Mouse (Mus musculus): ENCODE measurements around the gene Ankrd54.
"Not testable (repeated sequence)": the region's sequence is repeated elsewhere in the genome, so short reads cannot be mapped to it uniquely, and the experiment has no call there.

Gene Ankrd54

GRCm38 (mm10) chr15:79042721-79043491 lies 19.8 kb downstream of the Ankrd54 start:
- DNase-seq (ENCODE audit: low read depth, low spot score), result no peak

DNA sequence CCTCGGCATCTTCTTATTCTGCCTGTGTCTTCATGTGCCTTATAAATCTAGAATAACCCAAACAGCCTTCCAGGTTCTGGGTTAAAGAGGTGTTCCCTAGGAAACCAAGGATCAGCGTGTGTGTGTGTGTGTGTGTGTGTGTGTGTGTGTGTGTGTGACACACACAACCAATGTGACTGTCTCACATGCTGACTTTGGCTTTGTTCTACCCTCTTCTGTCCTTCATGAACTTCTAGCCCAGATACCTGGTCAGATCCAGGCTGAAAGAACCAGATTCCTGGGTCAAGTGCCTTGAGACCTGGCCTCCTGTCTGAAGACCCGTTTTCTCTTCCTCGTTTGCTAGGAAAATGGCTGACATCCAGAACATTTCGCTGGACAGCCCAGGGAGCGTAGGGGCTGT lies 21.1 kb downstream of the Ankrd54 start, which contains the start of gene Galr3:
Gene Galr3 (plus strand): TSS at position 301 of the 400 bp plus-strand sequence.
- no peak for DNase-seq (ENCODE audit: low read depth, low spot score)

GRCm38 (mm10) chr15:79040501-79041416 lies 21.9 kb downstream of the Ankrd54 start:
- DNase-seq (ENCODE audit: low read depth, low spot score), result no peak

GRCm38 (mm10) chr15:79038853-79039252 lies 23.8 kb downstream of the Ankrd54 start:
- peak; percentile 73 for DNase-seq (ENCODE audit: low read depth, low spot score)

DNA sequence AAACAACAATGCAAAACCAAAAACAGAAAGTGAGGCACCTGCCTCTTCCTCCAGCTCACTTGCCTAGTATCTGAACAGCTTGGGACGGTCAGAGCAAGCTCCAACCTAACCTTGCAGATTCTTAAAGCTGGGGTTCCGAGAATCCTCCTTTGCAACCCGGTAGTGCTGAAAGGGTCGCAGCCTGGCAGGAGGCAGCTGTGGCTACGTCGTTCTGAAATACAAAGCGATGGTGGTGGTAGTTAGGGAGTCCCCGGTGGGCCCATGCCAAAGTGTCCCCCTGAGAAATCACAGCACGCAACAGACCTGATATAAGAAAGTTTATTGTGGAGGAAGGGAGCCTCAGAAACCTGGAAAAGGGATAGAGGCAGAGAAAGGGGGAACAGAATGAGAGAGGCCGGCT lies 24.4 kb downstream of the Ankrd54 start:
- no peak for DNase-seq (ENCODE audit: low read depth, low spot score)

DNA sequence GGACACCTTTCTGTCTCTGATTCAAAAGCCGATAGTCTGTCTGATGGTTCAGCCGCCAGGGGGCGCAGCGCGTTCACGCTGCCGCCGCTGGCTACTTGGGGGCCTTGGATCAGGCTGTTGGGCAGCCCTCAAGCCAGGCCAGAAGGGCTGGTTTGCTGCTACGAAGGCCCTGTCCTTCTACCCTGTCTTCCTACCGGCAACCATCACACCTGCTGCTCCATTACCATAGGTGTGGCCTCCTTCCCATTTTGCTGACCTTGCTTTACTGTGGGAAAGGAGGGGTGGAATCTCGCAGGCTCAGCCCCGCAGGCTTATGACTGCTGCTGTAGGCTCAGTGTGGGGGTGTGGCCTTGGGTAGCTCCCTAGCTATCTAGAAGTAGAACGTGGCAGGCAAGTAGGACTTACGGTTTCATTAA lies 24.8 kb downstream of the Ankrd54 start:
- peak; percentile 60 for DNase-seq (ENCODE audit: low read depth, low spot score)

- not testable (repeated sequence) for DNase-seq (ENCODE audit: low read depth, low spot score)
Observed at GRCm38 (mm10) chr15:79031908-79032307, 30.8 kb downstream of the Ankrd54 start.

- DNase-seq (ENCODE audit: low read depth, low spot score), result peak; percentile 71
Observed at GRCm38 (mm10) chr15:79030551-79031435, 31.9 kb downstream of the Ankrd54 start.

DNA sequence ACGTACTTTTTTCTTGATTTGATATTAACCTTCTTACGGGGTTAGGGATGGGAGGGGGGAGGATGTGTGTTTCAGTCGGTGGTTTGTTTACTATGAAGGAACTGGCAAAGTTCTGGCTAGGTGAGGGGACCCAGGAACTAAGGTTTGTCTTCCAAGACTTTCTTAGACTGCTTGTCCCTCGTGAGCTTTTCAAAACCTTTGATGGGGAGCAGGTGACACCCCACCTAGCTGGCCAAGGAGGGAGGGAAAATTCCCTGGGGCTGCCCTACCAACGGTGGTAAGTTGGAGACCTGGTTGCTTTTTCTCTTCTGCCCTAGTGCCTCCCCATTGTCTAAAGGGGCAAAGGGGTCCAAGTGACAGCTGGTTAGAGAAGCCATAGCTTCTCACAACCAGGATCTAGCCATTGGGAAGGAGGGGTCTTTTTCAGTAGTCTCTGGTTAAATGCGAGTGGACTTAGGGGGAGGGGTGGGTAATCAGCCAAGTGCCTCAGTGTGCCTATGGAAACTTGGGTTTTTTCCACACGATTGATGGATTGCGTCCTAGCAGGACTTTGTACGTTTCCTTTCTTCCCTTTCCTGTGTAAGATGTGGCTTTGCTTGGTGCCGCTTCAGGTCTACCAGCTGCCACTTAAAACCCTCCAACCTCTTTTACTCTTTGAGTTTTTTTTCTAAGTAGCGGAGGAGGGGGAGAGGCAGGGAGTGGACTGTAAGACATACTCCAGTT lies 33.0 kb downstream of the Ankrd54 start:
- DNase-seq (ENCODE audit: low read depth, low spot score), result no peak

- DNase-seq (ENCODE audit: low read depth, low spot score), result no peak
Observed at GRCm38 (mm10) chr15:79028823-79029484, 33.7 kb downstream of the Ankrd54 start.

GRCm38 (mm10) chr15:79028237-79028738 lies 34.4 kb downstream of the Ankrd54 start, which contains the start of gene H1f0:
H1f0 (plus strand) TSS chr15:79028450.
- DNase-seq (ENCODE audit: low read depth, low spot score), result peak; percentile 85

DNA sequence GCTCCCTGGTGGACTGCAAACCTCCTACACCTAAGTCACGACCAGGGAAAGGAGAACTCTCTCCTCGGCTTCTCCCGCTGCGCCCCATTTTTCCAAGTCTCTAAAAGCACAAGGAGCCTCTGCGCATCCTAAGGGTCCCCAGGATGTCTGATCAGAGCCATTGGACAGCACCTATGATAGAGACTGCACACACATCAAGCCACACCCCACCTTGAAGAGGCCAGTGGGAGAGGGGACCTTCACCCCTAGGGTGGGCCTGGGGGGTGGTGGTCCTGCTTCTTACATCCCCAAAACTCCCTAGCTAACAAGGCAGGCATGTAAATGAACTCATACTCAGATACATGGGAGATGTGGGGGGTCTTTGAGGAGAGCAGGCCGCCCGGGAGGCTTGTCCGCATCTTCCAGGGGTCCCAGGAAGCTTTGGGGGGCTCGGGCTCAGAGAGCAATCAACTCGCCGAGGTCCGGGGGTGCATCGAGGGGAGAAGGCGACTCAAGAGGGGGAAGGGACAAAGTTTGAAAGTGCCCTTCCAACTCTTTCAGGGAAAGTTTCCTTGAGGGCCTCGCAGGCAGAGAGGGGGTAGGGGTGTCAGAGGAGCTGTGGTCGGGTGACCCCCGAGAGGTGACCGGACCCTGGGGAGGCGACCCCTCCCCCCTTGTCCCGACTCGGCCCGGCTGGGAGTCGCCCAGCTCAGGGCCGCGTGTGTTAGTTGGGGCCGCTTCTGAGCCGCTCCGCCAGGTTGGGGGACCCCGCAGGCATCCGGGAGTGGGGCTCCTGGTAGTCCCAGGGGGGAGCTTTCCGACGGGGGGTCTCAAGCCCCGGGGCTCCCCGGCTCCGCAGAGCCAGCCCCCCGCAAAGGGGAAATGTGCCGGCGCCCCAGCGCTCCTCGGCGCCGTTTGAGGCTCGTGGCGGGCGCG lies 35.1 kb downstream of the Ankrd54 start:
- DNase-seq (ENCODE audit: low read depth, low spot score), result no peak

DNA sequence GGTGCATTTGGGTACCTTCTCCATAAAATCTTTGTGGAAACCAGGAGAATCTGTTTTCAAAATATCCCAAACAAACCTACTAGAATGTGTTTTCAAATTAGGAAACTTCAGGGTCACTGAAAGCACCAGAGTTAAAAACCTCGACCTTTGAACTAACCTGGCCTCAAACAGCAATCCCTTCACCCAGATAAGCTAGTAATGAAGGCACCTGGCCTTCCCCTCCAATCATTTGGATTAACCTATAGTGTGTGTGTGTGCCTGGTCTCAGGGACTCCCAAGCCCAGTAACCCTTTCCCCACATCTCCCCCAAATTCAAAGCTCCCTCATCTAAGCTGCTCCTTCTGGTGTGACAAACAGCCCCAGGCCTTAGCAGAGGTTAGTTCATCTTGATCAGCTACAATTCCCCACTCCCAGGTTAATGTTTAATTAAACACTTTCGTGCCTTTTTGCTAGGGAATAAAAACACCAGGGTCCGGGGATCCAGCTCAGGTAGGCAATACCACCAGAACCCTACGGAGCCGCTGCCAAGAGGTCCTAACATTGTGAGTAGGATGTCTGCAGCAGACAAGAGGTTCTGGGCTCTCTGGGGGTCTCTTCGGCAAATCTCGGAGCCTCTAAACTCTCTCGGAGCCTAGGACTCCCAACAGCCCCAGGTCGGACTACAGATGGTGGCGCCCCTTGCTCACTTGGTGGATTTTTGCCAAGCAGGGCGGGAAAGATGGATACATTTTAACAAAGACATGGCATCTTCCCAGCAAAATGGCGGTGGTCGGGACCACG lies 36.0 kb downstream of the Ankrd54 start:
- no peak for DNase-seq (ENCODE audit: low read depth, low spot score)

GRCm38 (mm10) chr15:79025687-79026308 lies 36.9 kb downstream of the Ankrd54 start:
- no peak for DNase-seq (ENCODE audit: low read depth, low spot score)

DNA sequence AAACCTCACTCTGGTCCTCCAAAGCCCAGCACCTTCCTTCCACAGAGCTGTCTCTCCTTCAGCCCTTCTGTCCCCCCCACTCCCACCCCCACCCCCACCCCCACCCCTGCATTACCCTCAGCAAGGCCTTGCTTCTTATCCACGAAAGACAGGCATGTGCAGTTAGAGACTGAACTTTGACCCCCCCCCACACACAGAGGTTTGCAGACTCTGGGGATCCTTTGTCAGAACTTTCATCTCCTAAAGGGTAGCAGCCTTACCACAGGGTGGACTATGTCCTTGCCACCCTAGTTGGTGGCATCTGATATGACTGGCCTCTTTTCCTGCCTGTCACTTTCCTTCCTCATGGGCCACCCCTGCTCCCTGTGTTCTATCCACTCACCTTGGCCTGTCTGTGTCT lies 39.3 kb downstream of the Ankrd54 start:
- no peak for DNase-seq (ENCODE audit: low read depth, low spot score)

- DNase-seq (ENCODE audit: low read depth, low spot score), result no peak
Observed at GRCm38 (mm10) chr15:79022671-79023230, 39.9 kb downstream of the Ankrd54 start.

GRCm38 (mm10) chr15:79018886-79019285 lies 43.8 kb downstream of the Ankrd54 start:
- DNase-seq (ENCODE audit: low read depth, low spot score), result no peak

Measured in retina, postnatal 7 days (tissue).